Mouse (Mus musculus): ENCODE results near the gene Fam57b. TPM values are rescaled to one million over a fixed set of nuclear protein-coding genes. Genes with fewer than 3 reads are reported as not detected.

Fam57b gene
- polyA plus RNA-seq, 1 experiment from 2014 or later: 1.2 TPM

DNA sequence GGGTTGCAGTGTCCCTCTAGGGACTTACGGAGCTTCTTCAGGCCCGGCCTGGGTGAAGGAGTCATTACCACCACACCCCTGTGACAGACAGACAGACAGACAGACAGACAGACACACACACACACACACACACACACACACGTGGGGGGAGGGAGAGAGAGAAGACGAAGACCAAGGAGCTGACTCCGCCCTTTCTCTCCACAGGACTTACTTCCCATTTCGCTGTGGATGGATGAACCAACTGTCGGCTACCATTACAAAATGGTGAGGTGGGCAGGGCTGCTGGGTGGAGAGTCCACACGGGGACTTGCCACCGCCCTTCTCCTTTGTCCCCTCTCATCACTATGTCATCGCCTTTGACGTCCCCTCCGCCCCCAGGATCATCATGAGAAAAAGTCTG is 26.7 kb upstream of the Fam57b start:
- Histone ChIP-seq H3K4me3 (ENCODE audit: control insufficient read depth in 1 of 2, insufficient read depth in 1 of 2, low read depth in 1 of 2, low read length in 2 of 2) (no peak overlapping the region), H3K4me2 (ENCODE audit: low read length) (no peak overlapping the region), H3K27ac (replicated peaks in 1 of 2; ENCODE audit: control insufficient read depth in 1 of 2, insufficient read depth in 1 of 2, low read depth in 2 of 2, low read length in 2 of 2) (no peak overlapping the region), H3K9ac (ENCODE audit: low read length) (no peak overlapping the region), H3K36me3 (ENCODE audit: control insufficient read depth, insufficient read depth, low read length) (peaks cover 77% of the 10 kb centered on the region), H3K9me3 (ENCODE audit: control insufficient read depth, low read length) (no peaks in the 10 kb centered on the region), H3K27me3 (ENCODE audit: control insufficient read depth, insufficient read depth, low read length) (no peaks in the 10 kb centered on the region), H3K4me1 (ENCODE audit: control insufficient read depth in 2 of 2, insufficient read depth in 2 of 2, low read length in 2 of 2) (peaks cover under 1% of the 10 kb centered on the region in 2 experiments; a peak in 2 of 4 replicates)
- no peak for ATAC-seq (ENCODE audit: insufficient number of reproducible peaks, insufficient read depth, low FRiP score, low read depth)
- 81% methylated on average over 12 of the region's 12 CpGs for WGBS

DNA sequence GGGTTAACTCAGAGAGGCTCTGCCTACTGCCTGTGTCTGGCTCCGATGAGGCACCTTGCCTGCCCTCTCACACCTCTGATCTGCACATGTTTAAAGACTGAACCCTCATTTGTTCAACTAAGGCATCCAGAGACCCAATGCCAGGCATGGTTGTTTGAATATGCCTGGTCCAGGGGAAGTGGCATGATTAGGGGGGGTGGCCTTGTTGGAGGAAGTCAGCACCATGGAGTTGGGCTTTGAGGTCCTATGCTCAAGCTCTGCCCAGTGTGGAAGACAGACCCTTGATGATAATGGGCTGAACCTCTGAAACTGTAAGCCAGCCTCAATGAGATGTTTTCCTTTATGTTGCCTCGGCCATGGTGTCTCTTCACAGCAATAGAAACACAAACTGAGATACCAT is 24.1 kb upstream of the Fam57b start:
- Histone ChIP-seq H3K27me3 (ENCODE audit: control insufficient read depth, insufficient read depth, low read length) (no peaks in the 10 kb centered on the region), H3K4me3 (ENCODE audit: control insufficient read depth in 1 of 2, insufficient read depth in 1 of 2, low read depth in 1 of 2, low read length in 2 of 2) (no peak overlapping the region), H3K9ac (ENCODE audit: low read length) (no peak overlapping the region), H3K4me1 (ENCODE audit: control insufficient read depth in 2 of 2, insufficient read depth in 2 of 2, low read length in 2 of 2) (peaks cover 11 to 19% of the 10 kb centered on the region in 2 experiments), H3K27ac (replicated peaks in 1 of 2; ENCODE audit: control insufficient read depth in 1 of 2, insufficient read depth in 1 of 2, low read depth in 2 of 2, low read length in 2 of 2) (no peak overlapping the region), H3K36me3 (ENCODE audit: control insufficient read depth, insufficient read depth, low read length) (peaks cover 59% of the 10 kb centered on the region), H3K9me3 (ENCODE audit: control insufficient read depth, low read length) (no peaks in the 10 kb centered on the region), H3K4me2 (ENCODE audit: low read length) (no peak overlapping the region)
- ATAC-seq (ENCODE audit: insufficient number of reproducible peaks, insufficient read depth, low FRiP score, low read depth): no peak
- 75% methylated on average over 2 of the region's 2 CpGs for WGBS

DNA sequence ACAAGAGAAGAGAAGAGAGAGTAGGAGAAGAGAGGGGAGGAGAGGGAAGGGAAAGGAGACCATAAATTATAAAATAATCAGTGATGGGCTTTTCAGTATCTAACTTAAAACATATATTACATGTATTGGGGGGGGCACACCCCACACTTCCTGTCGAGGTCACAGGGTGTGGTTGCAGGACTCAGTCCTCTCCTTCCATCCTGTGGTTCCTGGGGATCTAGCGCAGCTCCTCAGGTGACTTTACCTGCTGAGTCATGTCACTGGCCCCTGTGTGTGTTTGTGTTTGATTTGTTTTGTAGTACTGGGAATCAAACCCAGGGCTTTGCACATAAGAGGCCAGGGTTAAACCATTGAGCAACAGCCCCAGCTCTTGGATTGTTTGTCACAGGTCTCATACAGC is 23.0 kb upstream of the Fam57b start:
- H3K36me3 ChIP-seq (ENCODE audit: control insufficient read depth, insufficient read depth, low read length): peaks cover 55% of the 10 kb centered on the region
- no peaks in the 10 kb centered on the region for H3K9me3 ChIP-seq (ENCODE audit: control insufficient read depth, low read length)
- 75% methylated on average over 2 of the region's 2 CpGs for WGBS
- H3K27me3 ChIP-seq (ENCODE audit: control insufficient read depth, insufficient read depth, low read length): no peaks in the 10 kb centered on the region
- ATAC-seq (ENCODE audit: insufficient number of reproducible peaks, insufficient read depth, low FRiP score, low read depth): no peak
- H3K4me3 ChIP-seq (ENCODE audit: control insufficient read depth in 1 of 2, insufficient read depth in 1 of 2, low read depth in 1 of 2, low read length in 2 of 2): no peak overlapping the region
- H3K4me2 ChIP-seq (ENCODE audit: low read length): no peak overlapping the region
- H3K4me1 ChIP-seq (ENCODE audit: control insufficient read depth in 2 of 2, insufficient read depth in 2 of 2, low read length in 2 of 2): peaks cover 11 to 19% of the 10 kb centered on the region in 2 experiments
- H3K9ac ChIP-seq (ENCODE audit: low read length): no peak overlapping the region
- no peak overlapping the region for H3K27ac ChIP-seq (replicated peaks in 1 of 2; ENCODE audit: control insufficient read depth in 1 of 2, insufficient read depth in 1 of 2, low read depth in 2 of 2, low read length in 2 of 2)

DNA sequence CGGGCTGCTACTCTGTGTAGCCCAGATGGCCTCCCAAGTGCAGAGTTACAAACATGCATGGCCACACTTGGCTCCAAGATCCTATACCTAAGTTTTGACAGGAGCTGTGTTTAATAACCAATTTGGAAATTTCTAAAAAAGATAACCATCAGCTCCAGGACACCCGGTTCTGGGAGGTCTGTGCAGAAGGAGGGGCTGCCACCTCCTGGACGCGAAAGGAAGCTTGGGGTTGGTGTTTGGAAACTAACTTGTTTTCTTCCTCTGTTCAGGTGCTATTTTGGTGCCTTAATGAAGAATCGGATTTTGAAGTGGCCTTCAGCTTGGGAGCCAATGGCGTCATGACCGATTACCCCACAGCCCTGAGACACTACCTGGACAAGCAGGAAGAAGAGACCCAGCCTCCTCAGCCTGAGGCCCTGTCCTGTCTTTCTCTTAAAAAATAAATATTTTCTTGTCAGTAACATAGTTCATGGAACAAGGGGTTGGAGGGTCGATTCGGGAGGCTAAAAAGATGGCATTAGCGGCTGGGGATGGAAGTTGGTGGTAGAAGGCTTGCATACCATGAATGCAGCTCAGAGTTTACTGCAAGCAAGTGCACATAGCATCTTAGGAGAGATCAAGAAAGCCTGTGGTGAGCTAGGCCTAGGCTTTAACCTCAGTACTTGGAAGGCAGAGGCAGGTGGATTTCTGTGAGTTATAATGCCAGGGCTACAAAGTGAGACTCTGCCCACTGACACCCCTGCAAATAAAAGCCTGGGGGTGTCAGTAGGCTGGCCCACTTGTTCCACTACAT is 22.1 kb upstream of the Fam57b start:
- Histone ChIP-seq H3K36me3 (ENCODE audit: control insufficient read depth, insufficient read depth, low read length) (peaks cover 46% of the 10 kb centered on the region), H3K4me3 (ENCODE audit: control insufficient read depth in 1 of 2, insufficient read depth in 1 of 2, low read depth in 1 of 2, low read length in 2 of 2) (no peak overlapping the region), H3K27ac (replicated peaks in 1 of 2; ENCODE audit: control insufficient read depth in 1 of 2, insufficient read depth in 1 of 2, low read depth in 2 of 2, low read length in 2 of 2) (peak overlapping the region in 1 of 2 experiments; percentile 89; a peak in 1 of 4 replicates), H3K4me2 (ENCODE audit: low read length) (peak overlapping the region; percentile 97; the same call in 1 of the 2 replicates), H3K9ac (ENCODE audit: low read length) (peak overlapping the region; percentile 94; the same call in 1 of the 2 replicates), H3K27me3 (ENCODE audit: control insufficient read depth, insufficient read depth, low read length) (no peaks in the 10 kb centered on the region), H3K4me1 (ENCODE audit: control insufficient read depth in 2 of 2, insufficient read depth in 2 of 2, low read length in 2 of 2) (peaks cover 15 to 28% of the 10 kb centered on the region in 2 experiments), H3K9me3 (ENCODE audit: control insufficient read depth, low read length) (no peaks in the 10 kb centered on the region)
- 75% methylated on average over 10 of the region's 10 CpGs for WGBS
- ATAC-seq (ENCODE audit: insufficient number of reproducible peaks, insufficient read depth, low FRiP score, low read depth): no peak

DNA sequence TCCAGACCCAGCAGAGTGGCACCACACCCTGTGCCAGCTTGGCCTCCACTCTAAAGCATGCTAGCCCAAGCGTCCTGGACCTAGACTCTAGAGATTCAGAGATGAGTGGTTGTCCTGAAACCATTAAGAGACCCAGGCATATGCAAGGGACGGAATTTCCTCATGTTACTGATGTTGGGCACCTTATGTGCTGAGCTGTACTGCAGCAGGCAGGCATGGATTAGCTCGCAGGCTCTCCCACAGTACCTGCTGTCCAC is 21.6 kb upstream of the Fam57b start:
- 57% methylated on average over 3 of the region's 3 CpGs for WGBS
- Histone ChIP-seq H3K4me2 (ENCODE audit: low read length) (peak overlapping the region; percentile 97), H3K27me3 (ENCODE audit: control insufficient read depth, insufficient read depth, low read length) (no peaks in the 10 kb centered on the region), H3K9me3 (ENCODE audit: control insufficient read depth, low read length) (no peaks in the 10 kb centered on the region), H3K36me3 (ENCODE audit: control insufficient read depth, insufficient read depth, low read length) (peaks cover 40% of the 10 kb centered on the region), H3K9ac (ENCODE audit: low read length) (peak overlapping the region; percentile 94), H3K4me1 (ENCODE audit: control insufficient read depth in 2 of 2, insufficient read depth in 2 of 2, low read length in 2 of 2) (peaks cover 16 to 29% of the 10 kb centered on the region in 2 experiments), H3K4me3 (ENCODE audit: control insufficient read depth in 1 of 2, insufficient read depth in 1 of 2, low read depth in 1 of 2, low read length in 2 of 2) (peak overlapping the region in 1 of 2 experiments; percentile 85; a peak in 2 of 4 replicates), H3K27ac (replicated peaks in 1 of 2; ENCODE audit: control insufficient read depth in 1 of 2, insufficient read depth in 1 of 2, low read depth in 2 of 2, low read length in 2 of 2) (peak overlapping the region; percentile 89 to 95; a peak in 2 of 4 replicates)
- no peak for ATAC-seq (ENCODE audit: insufficient number of reproducible peaks, insufficient read depth, low FRiP score, low read depth)

DNA sequence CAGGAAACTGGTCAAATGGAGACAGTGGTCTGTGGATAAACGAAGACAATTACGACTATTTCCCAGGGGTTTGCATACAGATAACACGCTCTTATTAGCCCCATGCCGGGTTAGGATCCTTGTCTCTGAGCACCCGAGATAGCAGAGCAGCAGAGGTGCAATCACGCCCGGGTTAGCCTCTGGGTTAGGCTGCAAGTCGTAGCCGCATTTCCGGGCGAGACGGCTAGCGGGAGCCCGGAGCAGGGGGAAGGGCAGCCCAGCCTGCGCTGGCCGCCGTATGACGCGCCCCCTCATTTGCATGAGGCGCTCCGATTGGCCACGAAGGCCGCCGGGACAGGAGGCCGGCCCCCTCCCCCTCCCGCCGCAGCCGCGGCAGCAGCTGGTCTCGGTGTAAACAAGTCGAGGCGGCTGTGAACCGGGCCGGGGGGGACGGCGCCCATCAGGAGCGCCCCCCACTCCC is 20.8 kb upstream of the Fam57b start, which contains the start of gene Ypel3:
Gene Ypel3, plus strand, starts transcription at position 358 of the 460 bp plus-strand sequence.
- Histone ChIP-seq H3K4me1 (ENCODE audit: control insufficient read depth in 2 of 2, insufficient read depth in 2 of 2, low read length in 2 of 2) (peaks cover 21 to 36% of the 10 kb centered on the region in 2 experiments), H3K4me2 (ENCODE audit: low read length) (peak within 1 kb of the TSS; percentile 97)

DNA sequence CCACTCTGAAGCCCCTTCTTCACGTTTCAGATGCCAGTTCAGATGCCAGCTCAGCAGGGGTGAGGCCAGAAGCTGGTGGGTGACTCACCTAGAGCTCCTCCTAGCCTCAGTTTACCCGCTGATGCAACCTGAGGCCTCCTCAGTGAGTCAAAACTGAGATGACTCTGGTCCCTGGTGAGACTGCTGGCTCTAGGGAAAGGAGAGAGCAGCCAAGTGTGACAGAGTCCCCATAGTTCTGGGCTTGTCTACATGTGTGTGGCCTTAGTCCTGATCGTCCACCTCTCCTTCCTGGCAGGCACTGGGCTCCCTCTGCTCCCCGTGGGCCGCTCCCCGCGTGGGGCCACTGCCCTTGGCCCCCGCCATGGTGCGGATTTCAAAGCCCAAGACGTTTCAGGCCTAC is 20.0 kb upstream of the Fam57b start:
- H3K4me3 ChIP-seq (ENCODE audit: control insufficient read depth in 1 of 2, insufficient read depth in 1 of 2, low read depth in 1 of 2, low read length in 2 of 2): peak overlapping the region; percentile 83 to 85
- WGBS: 51% methylated on average over 10 of the region's 10 CpGs
- H3K27ac ChIP-seq (replicated peaks in 1 of 2; ENCODE audit: control insufficient read depth in 1 of 2, insufficient read depth in 1 of 2, low read depth in 2 of 2, low read length in 2 of 2): 0 out of 4 replicates have a peak overlapping the region, but pooled peaks of 1 of the 2 experiments have one; percentile 89
- peak overlapping the region; percentile 97 for H3K4me2 ChIP-seq (ENCODE audit: low read length)
- H3K27me3 ChIP-seq (ENCODE audit: control insufficient read depth, insufficient read depth, low read length): no peaks in the 10 kb centered on the region
- no peaks in the 10 kb centered on the region for H3K9me3 ChIP-seq (ENCODE audit: control insufficient read depth, low read length)
- H3K9ac ChIP-seq (ENCODE audit: low read length): peak overlapping the region; percentile 94
- no peak for ATAC-seq (ENCODE audit: insufficient number of reproducible peaks, insufficient read depth, low FRiP score, low read depth)
- H3K36me3 ChIP-seq (ENCODE audit: control insufficient read depth, insufficient read depth, low read length): peaks cover 25% of the 10 kb centered on the region
- H3K4me1 ChIP-seq (ENCODE audit: control insufficient read depth in 2 of 2, insufficient read depth in 2 of 2, low read length in 2 of 2): peaks cover 21 to 38% of the 10 kb centered on the region in 2 experiments

More for the DNA sequence above, 20.8 kb upstream of the Fam57b start, which contains the start of gene Ypel3:
- peak within 1 kb of the TSS; percentile 89 to 95 for H3K27ac ChIP-seq (replicated peaks in 1 of 2; ENCODE audit: control insufficient read depth in 1 of 2, insufficient read depth in 1 of 2, low read depth in 2 of 2, low read length in 2 of 2)
- peaks cover 33% of the 10 kb centered on the region for H3K36me3 ChIP-seq (ENCODE audit: control insufficient read depth, insufficient read depth, low read length)
- peak; percentile 87 for ATAC-seq (ENCODE audit: insufficient number of reproducible peaks, insufficient read depth, low FRiP score, low read depth)
- 0% methylated on average over 30 of the region's 37 CpGs for WGBS
- peak within 1 kb of the TSS; percentile 94 for H3K9ac ChIP-seq (ENCODE audit: low read length)
- H3K4me3 ChIP-seq (ENCODE audit: control insufficient read depth in 1 of 2, insufficient read depth in 1 of 2, low read depth in 1 of 2, low read length in 2 of 2): peak within 1 kb of the TSS; percentile 83 to 85
- H3K27me3 ChIP-seq (ENCODE audit: control insufficient read depth, insufficient read depth, low read length): no peaks in the 10 kb centered on the region
- no peaks in the 10 kb centered on the region for H3K9me3 ChIP-seq (ENCODE audit: control insufficient read depth, low read length)

Measured in heart, embryonic 14.5 days (tissue).